32 mouse cellular contexts compared by ENCODE assay signal in genomic region chr9:61810456-61810855, GRCm38 (mm10).
A peak's percentile ranks its signal among the peaks of the same experiment; 100 is the strongest.
DNase-seq lines count a peak whose midpoint lies in the region; ATAC-seq and TF ChIP-seq lines count a peak whose summit lies in the region.
"Had no signal": no experiment of that assay in that cellular context is flagged by ENCODE, and none has a peak within 500 bp of the region (broad histone marks: within the 10 kb centered on the region; RNA-seq: fewer than 3 reads in every experiment).

No protein-coding gene starts in this region.

- TF ChIP-seq CTCF in gastrocnemius, adult 2 months (IDR thresholded peaks at IDR 0.05): no peak
- no peak for TF ChIP-seq CTCF in forebrain, postnatal 0 days (IDR thresholded peaks at IDR 0.05; ENCODE audit: low read depth)

- H3K9me3 ChIP-seq in forebrain, postnatal 0 days (ENCODE audit: low read length): no peaks in the 10 kb centered on the region
- H3K9me3 ChIP-seq: forebrain, embryonic 12.5 days; hindbrain, embryonic 15.5 days; limb, embryonic 10.5 days; limb, embryonic 15.5 days; liver, embryonic 15.5 days had no signal

- H3K4me2 ChIP-seq in forebrain, postnatal 0 days (ENCODE audit: low read depth): no peak overlapping the region
- H3K4me2 ChIP-seq: forebrain, embryonic 12.5 days; heart, embryonic 11.5 days; hindbrain, embryonic 15.5 days; limb, embryonic 15.5 days; liver, embryonic 15.5 days; lung, embryonic 14.5 days; midbrain, embryonic 11.5 days had no signal

- H3K27ac ChIP-seq in gastrocnemius, adult 2 months: no peak overlapping the region
- no peak overlapping the region for H3K27ac ChIP-seq in forebrain, postnatal 0 days (ENCODE audit: low read depth, low read length)
- H3K27ac ChIP-seq: forebrain, embryonic 12.5 days; hindbrain, embryonic 15.5 days; limb, embryonic 10.5 days; limb, embryonic 15.5 days; liver, embryonic 15.5 days had no signal

- H3K4me1 ChIP-seq in forebrain, postnatal 0 days (ENCODE audit: insufficient read depth): no peaks in the 10 kb centered on the region
- H3K4me1 ChIP-seq: forebrain, embryonic 12.5 days; hindbrain, embryonic 15.5 days; limb, embryonic 15.5 days had no signal

- H3K27me3 ChIP-seq in forebrain, postnatal 0 days (ENCODE audit: insufficient read depth, low read length): no peaks in the 10 kb centered on the region
- H3K27me3 ChIP-seq: hindbrain, embryonic 15.5 days; limb, embryonic 15.5 days; liver, embryonic 15.5 days had no signal

- DNase-seq in adrenal gland, postnatal 10 days: peak; percentile 51
- no peak for DNase-seq in adrenal gland, adult 8-10 months
- DNase-seq in gastrocnemius, adult 2 months: peak; percentile 56
- DNase-seq in gastrocnemius, postnatal 14 days: no peak
- peak; percentile 12 for DNase-seq in NIH3T3 (ENCODE audit: low read depth)
- DNase-seq in skeletal muscle tissue, adult 2 months (ENCODE audit: low read depth, low spot score): peak; percentile 42
- DNase-seq in forebrain, postnatal 0 days: no peak
- DNase-seq in heart, adult 11 months: no peak
- DNase-seq: adrenal gland, postnatal 25 days; cerebellum, adult 9-10 months; heart, adult 18-20 months; heart, postnatal 4 days; kidney, adult 11 months; kidney, postnatal 14 days; layer of hippocampus, adult 9-11 months; lung, embryonic 14.5 days; lung, postnatal 14 days; right cerebral cortex, postnatal 25 days; spleen, adult 18-20 months; thymus, adult 2 months; thymus, postnatal 36 days had no signal

- 76% methylated on average over 4 of the region's 4 CpGs for WGBS in forebrain, postnatal 0 days

- ATAC-seq in forebrain, postnatal 0 days: no peak
- ATAC-seq: activated CD4-positive, CD25-positive, alpha-beta regulatory T cell, adult 4 months; inflammation-experienced regulatory T-cells, adult 6 months; midbrain, embryonic 16.5 days had no signal

- no peak overlapping the region for H3K9ac ChIP-seq in forebrain, postnatal 0 days
- H3K9ac ChIP-seq: forebrain, embryonic 12.5 days; hindbrain, embryonic 15.5 days; limb, embryonic 15.5 days; liver, embryonic 15.5 days; lung, embryonic 14.5 days had no signal

- no peak overlapping the region for H3K4me3 ChIP-seq in gastrocnemius, adult 2 months
- H3K4me3 ChIP-seq in forebrain, postnatal 0 days (ENCODE audit: low read depth, low read length): no peak overlapping the region
- H3K4me3 ChIP-seq: erythroblast, embryonic 14.5 days; forebrain, embryonic 12.5 days; hindbrain, embryonic 15.5 days; limb, embryonic 10.5 days; limb, embryonic 15.5 days; liver, embryonic 15.5 days had no signal

- H3K36me3 ChIP-seq in forebrain, postnatal 0 days (ENCODE audit: insufficient read depth): no peaks in the 10 kb centered on the region
- H3K36me3 ChIP-seq: forebrain, embryonic 12.5 days; hindbrain, embryonic 15.5 days; limb, embryonic 10.5 days; limb, embryonic 15.5 days; liver, embryonic 15.5 days had no signal

- intact Hi-C loops in gastrocnemius, adult 2 months (cut with DNase I): no loop called here
- intact Hi-C loops in gastrocnemius, postnatal 14 days (cut with DNase I; ENCODE audit: low total_unique reads): no loop called here

Comparison
In these comparisons a context has a peak if more than half of its experiments do, and no peak if none do; other contexts are left out.
1. DNase-seq: peak in adrenal gland, postnatal 10 days (single experiment), gastrocnemius, adult 2 months (single experiment), NIH3T3 (single experiment) and skeletal muscle tissue, adult 2 months (single experiment); none in adrenal gland, adult 8-10 months (single experiment), gastrocnemius, postnatal 14 days (single experiment), forebrain, postnatal 0 days (single experiment) and heart, adult 11 months (single experiment).